Mouse (Mus musculus) kidney, adult 2 months (tissue): Measurements from ENCODE around the gene Pxdn.

ENCODE experiments used
- CTCF ChIP-seq: fragments of 200-500 bp; conservative IDR thresholded peaks from 2 replicates; pipeline ENCODE4 v1.5.1; 2011; ENCODE audit warnings: low read depth, mild to moderate bottlenecking, control low read depth, low read length, moderate library complexity, mixed read lengths; ENCODE audit not compliant: insufficient read depth, insufficient read length
- POLR2A ChIP-seq: fragments of 200-500 bp; IDR thresholded peaks from one replicate; pipeline ENCODE4 v1.6.1; 2011; ENCODE audit warnings: low read depth, low read length, control low read depth

- TF ChIP-seq CTCF (no peak), POLR2A (no peak)
These were observed 1.1 kb downstream of the Pxdn start for GRCm38 (mm10) chr12:29938376-29939041.
